Mouse (Mus musculus) stomach, embryonic 14.5 days (tissue): ENCODE measurements around the gene Zfp827. TPM values are rescaled to one million over a fixed set of nuclear protein-coding genes. Genes with fewer than 3 reads are reported as not detected.

ENCODE experiments used
- ATAC-seq: fragments of 200-750 bp; cut with Nextera tagmentation; 2 replicates; pipeline ENCODE4 v1.8.0; 2017; ENCODE audit warnings: low read depth, moderate TSS enrichment; ENCODE audit not compliant: insufficient number of reproducible peaks, insufficient read depth, low FRiP score
- H3K27ac ChIP-seq: fragments of 300-500 bp; sonication (generic); 2 replicates; pipeline ENCODE4 v1.5.1; 2014; ENCODE audit warnings: mild to moderate bottlenecking, low read length, moderate library complexity, mixed read lengths
- H3K27me3 ChIP-seq: fragments of 300-500 bp; sonication (generic); 2 replicates; pipeline ENCODE4 v1.6.1; 2014; ENCODE audit warnings: low read length, control low read depth, mixed read lengths; ENCODE audit not compliant: control insufficient read depth, insufficient read depth
- H3K36me3 ChIP-seq: fragments of 300-500 bp; sonication (generic); 2 replicates; pipeline ENCODE4 v1.6.1; 2014; ENCODE audit warnings: mild to moderate bottlenecking, control low read depth, low read length, moderate library complexity, mixed read lengths; ENCODE audit not compliant: control insufficient read depth, insufficient read depth
- H3K4me1 ChIP-seq: fragments of 300-500 bp; sonication (generic); 2 replicates; pipeline ENCODE4 v1.6.1; 2014; ENCODE audit warnings: low read length, control low read depth, mixed read lengths; ENCODE audit not compliant: control insufficient read depth, insufficient read depth
- H3K4me2 ChIP-seq: fragments of 300-500 bp; sonication (generic); replicated peaks from 2 replicates; pipeline ENCODE4 v1.6.1; 2014; ENCODE audit warnings: low read depth, low read length, control low read depth
- H3K4me3 ChIP-seq: fragments of 300-500 bp; sonication (generic); 2 replicates; pipeline ENCODE4 v1.5.1; 2014; ENCODE audit warnings: low read depth, low read length, control low read depth
- H3K9ac ChIP-seq: fragments of 300-500 bp; sonication (generic); replicated peaks from 2 replicates; pipeline ENCODE4 v1.6.1; 2014; ENCODE audit warnings: low read depth, mild to moderate bottlenecking, control low read depth, low read length, moderate library complexity, mixed read lengths
- H3K9me3 ChIP-seq: fragments of 300-500 bp; sonication (generic); 2 replicates; pipeline ENCODE4 v1.6.1; 2016; ENCODE audit warnings: low read depth, low read length, control low read depth; ENCODE audit not compliant: control insufficient read depth
- WGBS: fragments of 180-500 bp; shearing (Covaris S2); extraction: QIAGEN DNeasy Blood & Tissue Kit; methylation state at CpG from one replicate; pipeline ENCODE4 v1.1.7; 2014; 5-methylcytosine and 5-hydroxymethylcytosine counted together
- polyA plus RNA-seq: library from polyadenylated mRNA; unstranded; fragments of >200 nt; fragmentation: Nextera tagmentation; extraction: Ambion mirVana; gene quantifications from 2 replicates; pipeline ENCODE4 v1.2.1, GENCODE M21; 2014

Gene Zfp827
- polyA plus RNA-seq, 1 experiment from 2014 or later: 15.2 TPM

DNA sequence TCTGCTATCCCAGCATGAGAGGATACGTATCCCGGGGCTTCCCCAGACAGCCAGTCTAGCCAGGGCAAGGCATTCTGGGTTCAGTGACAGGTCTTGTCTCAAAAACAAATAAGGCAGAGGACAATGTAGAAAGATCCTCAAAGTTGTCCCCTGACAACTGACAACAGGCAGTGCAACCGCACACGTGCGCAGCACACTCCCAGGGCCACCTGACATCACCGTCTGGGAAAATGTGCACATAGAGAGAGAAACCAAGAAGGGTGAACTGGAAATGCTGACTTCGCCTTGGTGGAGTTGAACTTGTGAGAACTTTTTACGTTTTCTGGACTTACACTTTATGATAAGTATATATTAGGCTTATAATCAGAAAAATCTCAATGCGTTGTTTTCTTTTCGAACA is 121.6 kb downstream of the Zfp827 start:
- Histone ChIP-seq H3K27me3 (no peaks in the 10 kb centered on the region), H3K9me3 (no peaks in the 10 kb centered on the region), H3K9ac (no peak overlapping the region), H3K4me1 (no peaks in the 10 kb centered on the region), H3K36me3 (no peaks in the 10 kb centered on the region; the same call in 1 of the 2 replicates), H3K4me3 (no peak overlapping the region), H3K27ac (no peak overlapping the region), H3K4me2 (no peak overlapping the region)
- WGBS: 96% methylated on average over 10 of the region's 10 CpGs
- ATAC-seq: no peak

DNA sequence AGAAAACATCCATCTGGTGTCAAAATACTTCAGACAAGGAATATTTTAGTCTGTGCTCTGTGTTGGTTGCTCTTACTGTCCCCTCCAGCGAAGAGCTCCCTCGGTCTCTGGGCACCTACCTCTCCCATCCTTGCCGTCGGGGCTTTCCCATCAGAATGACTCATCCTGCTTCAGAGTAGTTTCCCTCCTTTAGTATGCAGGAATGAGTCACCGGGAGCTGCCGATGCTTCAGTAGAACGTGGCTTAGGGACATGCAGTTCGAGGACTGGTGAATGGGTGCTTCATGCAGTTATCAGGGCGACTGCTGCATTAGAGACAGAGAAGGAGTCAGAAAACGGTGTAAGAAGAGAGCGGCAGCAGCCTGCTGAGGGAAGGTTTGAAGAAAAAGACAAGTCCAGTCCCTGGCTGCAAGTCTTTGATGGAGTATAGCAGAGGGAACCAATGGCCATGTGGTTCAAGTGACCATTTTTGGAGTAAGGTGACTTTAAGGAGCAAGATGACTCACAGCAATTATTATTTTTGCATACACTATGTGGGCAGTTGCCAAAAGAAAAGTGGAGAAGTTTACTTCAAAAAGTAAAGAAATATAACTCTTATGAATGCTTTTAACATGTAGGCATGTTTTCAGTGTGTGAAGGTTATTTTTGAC is 122.4 kb downstream of the Zfp827 start:
- no peak overlapping the region for H3K27ac ChIP-seq
- 73% methylated on average over 11 of the region's 11 CpGs for WGBS
- ATAC-seq: no peak

DNA sequence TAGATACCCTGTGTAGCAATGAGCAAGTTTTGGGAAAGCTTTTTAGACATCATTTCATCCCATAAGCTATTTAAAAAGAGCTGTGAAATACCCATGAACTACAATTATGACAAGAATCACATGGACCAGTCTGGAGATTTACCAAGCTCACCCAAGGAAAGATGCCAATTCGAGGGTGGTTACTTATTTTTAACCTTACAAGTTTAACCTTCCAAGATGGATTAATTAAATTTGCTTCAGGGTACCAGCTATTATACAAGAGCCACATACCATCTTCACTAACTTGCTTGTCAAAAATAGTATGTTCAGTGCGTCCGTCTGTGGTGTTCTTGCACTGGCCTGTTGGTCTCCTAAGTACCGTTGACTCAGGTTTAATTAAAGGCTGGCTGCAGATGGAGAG is 123.4 kb downstream of the Zfp827 start:
- 90% methylated on average over 4 of the region's 4 CpGs for WGBS
- Histone ChIP-seq H3K4me1 (no peaks in the 10 kb centered on the region), H3K27ac (no peak overlapping the region), H3K9me3 (no peaks in the 10 kb centered on the region), H3K27me3 (no peaks in the 10 kb centered on the region), H3K4me2 (no peak overlapping the region), H3K9ac (no peak overlapping the region), H3K36me3 (no peaks in the 10 kb centered on the region; the same call in 1 of the 2 replicates), H3K4me3 (no peak overlapping the region)
- no peak for ATAC-seq

More for the DNA sequence above, 122.4 kb downstream of the Zfp827 start:
- no peaks in the 10 kb centered on the region for H3K4me1 ChIP-seq
- no peak overlapping the region for H3K9ac ChIP-seq
- no peaks in the 10 kb centered on the region for H3K9me3 ChIP-seq
- no peaks in the 10 kb centered on the region for H3K27me3 ChIP-seq
- no peak overlapping the region for H3K4me2 ChIP-seq
- H3K36me3 ChIP-seq: no peaks in the 10 kb centered on the region; the same call in 1 of the 2 replicates
- H3K4me3 ChIP-seq: no peak overlapping the region

DNA sequence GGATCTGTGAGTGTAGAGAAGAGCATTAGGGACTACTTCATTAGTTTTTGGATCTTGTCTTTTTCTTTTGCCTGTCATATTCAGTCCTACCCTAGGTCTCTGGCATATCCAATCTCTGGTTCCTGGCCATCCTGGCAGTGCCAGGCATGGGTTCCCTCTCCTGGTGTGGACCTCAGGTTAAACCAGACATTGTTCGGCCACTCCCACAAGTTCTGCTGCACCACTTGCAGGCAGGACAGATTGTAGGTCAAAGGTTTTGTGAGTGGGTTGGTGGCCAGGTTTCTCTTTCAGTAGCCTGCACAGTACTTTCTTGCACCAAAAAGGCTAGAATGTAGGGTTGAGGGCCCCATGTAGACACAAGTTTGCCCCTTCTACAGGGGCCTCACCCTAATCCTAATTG is 125.0 kb downstream of the Zfp827 start:
- Histone ChIP-seq H3K9me3 (no peaks in the 10 kb centered on the region), H3K36me3 (no peaks in the 10 kb centered on the region; the same call in 1 of the 2 replicates), H3K27ac (no peak overlapping the region), H3K27me3 (no peaks in the 10 kb centered on the region), H3K4me1 (no peaks in the 10 kb centered on the region), H3K9ac (no peak overlapping the region), H3K4me2 (no peak overlapping the region), H3K4me3 (no peak overlapping the region)
- no peak for ATAC-seq
- WGBS: 92% methylated on average over 1 of the region's 1 CpGs

DNA sequence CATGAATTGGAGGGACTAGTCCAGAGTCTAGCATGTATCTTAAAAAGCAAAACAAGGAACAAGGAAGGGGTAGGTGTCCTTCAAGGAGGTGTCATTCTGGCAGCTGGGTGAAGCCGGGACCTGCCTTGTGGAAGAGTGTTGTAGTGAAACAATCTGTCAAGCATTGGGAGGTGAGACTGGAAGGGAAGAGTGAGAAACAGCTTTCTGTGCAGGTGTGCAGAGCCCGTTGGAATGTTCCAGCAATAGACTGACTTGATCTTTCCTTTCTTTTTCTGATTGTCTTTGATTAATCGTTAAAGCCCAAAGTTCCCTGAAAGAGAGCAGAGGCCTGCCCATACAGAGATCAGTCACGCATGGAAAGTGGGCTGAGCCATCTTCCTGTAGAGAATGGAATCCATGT is 125.4 kb downstream of the Zfp827 start:
- Histone ChIP-seq H3K36me3 (no peaks in the 10 kb centered on the region; the same call in 1 of the 2 replicates), H3K27me3 (no peaks in the 10 kb centered on the region), H3K27ac (no peak overlapping the region), H3K4me2 (no peak overlapping the region), H3K9me3 (no peaks in the 10 kb centered on the region), H3K4me1 (no peaks in the 10 kb centered on the region), H3K9ac (no peak overlapping the region), H3K4me3 (no peak overlapping the region)
- ATAC-seq: no peak
- 92% methylated on average over 4 of the region's 4 CpGs for WGBS

DNA sequence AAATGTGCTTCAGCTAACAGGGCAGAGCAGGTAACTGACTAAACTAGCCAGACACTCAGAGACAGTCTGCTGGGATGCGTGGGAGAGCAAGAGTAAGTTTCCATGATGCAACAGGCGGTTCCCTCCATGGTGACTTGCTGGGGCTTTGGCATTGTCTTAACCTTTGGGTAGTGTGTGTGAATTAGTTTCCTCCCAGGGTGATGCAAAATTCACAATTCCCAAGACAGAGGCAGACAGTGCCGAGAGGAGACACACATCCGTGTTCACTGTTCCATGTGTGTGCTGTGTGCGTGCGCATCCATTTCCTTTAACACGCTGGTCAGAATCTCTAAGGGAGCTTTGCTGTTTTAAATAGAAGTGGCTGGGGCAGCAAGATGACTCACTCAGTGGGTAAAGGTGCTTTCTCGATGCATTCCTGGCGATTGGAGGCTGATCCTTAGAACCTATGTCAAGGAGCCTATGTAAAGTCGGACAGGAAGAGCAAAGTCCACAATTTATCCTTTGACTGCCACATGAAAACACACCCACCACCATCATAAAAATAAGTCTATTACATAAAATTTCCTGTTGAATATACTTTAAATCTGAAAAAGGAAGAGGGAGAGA is 127.4 kb downstream of the Zfp827 start:
- Histone ChIP-seq H3K4me1 (peaks cover 7% of the 10 kb centered on the region; the same call in 1 of the 2 replicates), H3K4me3 (no peak overlapping the region), H3K27ac (no peak overlapping the region), H3K27me3 (no peaks in the 10 kb centered on the region), H3K9ac (no peak overlapping the region), H3K4me2 (no peak overlapping the region), H3K9me3 (no peaks in the 10 kb centered on the region), H3K36me3 (no peaks in the 10 kb centered on the region; the same call in 1 of the 2 replicates)
- whole genome bisulfite sequencing: 88% methylated on average over 10 of the region's 10 CpGs
- no peak for ATAC-seq

DNA sequence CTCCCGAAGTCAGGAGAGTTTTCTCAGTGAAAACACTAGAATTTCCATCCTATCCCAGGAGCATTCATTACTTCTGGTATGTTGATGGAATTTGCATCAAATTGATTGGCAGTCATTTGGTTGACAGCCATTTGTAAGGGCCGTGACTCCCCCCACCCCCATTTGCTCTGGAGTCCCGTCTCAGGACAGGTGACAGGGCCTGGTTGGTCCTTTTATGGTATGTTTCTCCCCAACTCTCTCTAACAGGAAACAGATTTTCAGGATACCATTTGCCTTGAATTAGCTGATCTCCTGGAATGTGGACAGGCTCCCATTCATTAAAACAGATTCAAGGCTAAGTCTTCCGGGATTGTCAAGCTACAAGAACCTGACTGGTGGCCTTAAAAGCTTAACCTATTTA is 129.1 kb downstream of the Zfp827 start:
- Histone ChIP-seq H3K4me1 (peaks cover 7% of the 10 kb centered on the region; the same call in 1 of the 2 replicates), H3K27me3 (no peaks in the 10 kb centered on the region), H3K4me2 (no peak overlapping the region), H3K9ac (no peak overlapping the region), H3K9me3 (no peaks in the 10 kb centered on the region), H3K27ac (no peak overlapping the region), H3K4me3 (no peak overlapping the region), H3K36me3 (no peaks in the 10 kb centered on the region; the same call in 1 of the 2 replicates)
- 71% methylated on average over 4 of the region's 4 CpGs for WGBS
- no peak for ATAC-seq

DNA sequence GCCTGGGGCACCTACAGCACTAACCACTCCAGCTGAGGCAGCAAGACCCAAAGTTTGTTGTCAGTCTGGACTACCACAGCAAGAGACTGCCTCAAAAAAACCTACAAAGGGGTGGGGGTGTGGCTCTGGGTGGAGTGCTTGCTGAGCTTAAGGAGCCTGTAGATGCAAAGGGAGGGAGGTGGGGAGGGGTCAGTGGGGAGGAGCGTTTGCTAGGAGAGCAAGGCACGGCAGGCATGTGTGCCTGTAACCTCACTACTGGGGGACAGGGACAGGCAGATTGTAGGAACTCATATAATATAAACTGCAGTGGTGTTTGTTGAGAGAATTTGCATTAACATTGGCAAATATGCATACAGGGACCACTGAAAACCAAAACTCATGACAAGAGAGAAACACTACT is 130.1 kb downstream of the Zfp827 start:
- Histone ChIP-seq H3K9ac (no peak overlapping the region), H3K27me3 (no peaks in the 10 kb centered on the region), H3K4me2 (no peak overlapping the region), H3K27ac (no peak overlapping the region), H3K4me3 (no peak overlapping the region), H3K36me3 (no peaks in the 10 kb centered on the region; the same call in 1 of the 2 replicates), H3K9me3 (no peaks in the 10 kb centered on the region), H3K4me1 (peaks cover 12% of the 10 kb centered on the region; the same call in 1 of the 2 replicates)
- ATAC-seq: no peak
- 34% methylated on average over 2 of the region's 2 CpGs for WGBS
